Mouse (Mus musculus): ENCODE measurements around the gene Mterf4. TPM values are rescaled to one million over a fixed set of nuclear protein-coding genes. Genes with fewer than 3 reads are reported as not detected.

Mterf4 gene
- total RNA-seq (2023) = 10 to 100 TPM; 19.0 to 19.4 TPM

GRCm38 (mm10) chr1:93305581-93306337, at the start of gene Mterf4:
Gene Mterf4 (minus strand): TSS chr1:93305915.

GRCm38 (mm10) chr1:93342648-93343503, 37.2 kb upstream of the Mterf4 start, which contains the start of the genes Ppp1r7 and Pask:
Gene Ppp1r7 (plus strand): TSS chr1:93342854.
Gene Pask (minus strand): TSS chr1:93343482.

Other genes starting within 250 kb of the Mterf4 start
- gene Kif1a, start 204.0 kb downstream of the Mterf4 start, total RNA-seq (2023) = not detected
- not detected for gene Agxt, start 170.7 kb downstream of the Mterf4 start, total RNA-seq (2023)
- gene 2310007B03Rik, start 145.0 kb downstream of the Mterf4 start, total RNA-seq (2023) = not detected
- not detected for gene Crocc2, start 137.2 kb downstream of the Mterf4 start, total RNA-seq (2023)
- under 1 TPM in 1 of 2 experiments, not detected in 1; 0.15 TPM for gene Sned1, start 70.1 kb downstream of the Mterf4 start, total RNA-seq (2023)
- gene Ppp1r7, start 36.9 kb upstream of the Mterf4 start, total RNA-seq (2023) = 10 to 100 TPM; 25.9 to 34.8 TPM
- 1 to 10 TPM; 1.8 to 3.1 TPM for gene Pask, start 37.6 kb upstream of the Mterf4 start, total RNA-seq (2023)
- gene Ano7, start 68.0 kb upstream of the Mterf4 start, total RNA-seq (2023) = not detected
- 100 to 1,000 TPM; 122 to 126 TPM for gene Hdlbp, start 172.9 kb upstream of the Mterf4 start, total RNA-seq (2023)
- 1 to 10 TPM; 5.8 to 6.9 TPM for gene Farp2, start 206.2 kb upstream of the Mterf4 start, total RNA-seq (2023)